Mouse (Mus musculus) C2C12 (cell line): Measurements from ENCODE around the gene Rpusd4. TPM values are rescaled to one million over a fixed set of nuclear protein-coding genes. Genes with fewer than 3 reads are reported as not detected.

Experiments
- polyA plus RNA-seq: library from polyadenylated mRNA; unstranded; fragments of >200 nt; fragmentation: generic; extraction: Trizol; gene quantifications from one replicate; pipeline ENCODE4 v1.2.1, GENCODE M21; 2012; ENCODE audit warnings: missing spikeins

The Rpusd4 gene
- polyA plus RNA-seq, 1 experiment, result 18.4 TPM

Other genes starting within 250 kb of the Rpusd4 start
- gene St3gal4, start 148.6 kb upstream of the Rpusd4 start, polyA plus RNA-seq, result 31.1 TPM
- 74.7 TPM for gene Dcps, start 91.8 kb upstream of the Rpusd4 start, polyA plus RNA-seq
- 86.3 TPM for gene Srpr, start 67.7 kb upstream of the Rpusd4 start, polyA plus RNA-seq
- 5.4 TPM for gene Tirap, start 67.6 kb upstream of the Rpusd4 start, polyA plus RNA-seq
- 14.4 TPM for gene Foxred1, start 56.8 kb upstream of the Rpusd4 start, polyA plus RNA-seq
- 19.8 TPM for gene Fam118b, start 60 bp upstream of the Rpusd4 start, polyA plus RNA-seq
- 39.9 TPM for gene Cdon, start 153.3 kb downstream of the Rpusd4 start, polyA plus RNA-seq